Mouse (Mus musculus) kidney, postnatal 0 days (tissue): Measurements from ENCODE around the gene Aph1a. TPM values are rescaled to one million over a fixed set of nuclear protein-coding genes. Genes with fewer than 3 reads are reported as not detected.
"Not testable (repeated sequence)": the region's sequence is repeated elsewhere in the genome, so short reads cannot be mapped to it uniquely, and the experiment has no call there.

Experiments
- ATAC-seq: fragments of 200-750 bp; cut with Nextera tagmentation; replicated peaks from 2 replicates; pipeline ENCODE4 v1.8.0; 2017; ENCODE audit warnings: low read depth, moderate number of reproducible peaks, moderate TSS enrichment, moderate library complexity; ENCODE audit not compliant: low FRiP score
- DNase-seq: peaks from one replicate; pipeline ENCODE4 v3.0.0-alpha.2; 2016; ENCODE audit warnings: low spot score
- H3K27ac ChIP-seq: fragments of 300-500 bp; sonication (generic); 2 replicates; pipeline ENCODE4 v1.5.1; 2014; ENCODE audit warnings: mild to moderate bottlenecking
- H3K27me3 ChIP-seq: fragments of 300-500 bp; sonication (generic); 2 replicates; pipeline ENCODE4 v1.6.1; 2014; ENCODE audit warnings: low read length, mixed read lengths; ENCODE audit not compliant: insufficient read depth
- H3K36me3 ChIP-seq: fragments of 300-500 bp; sonication (generic); 2 replicates; pipeline ENCODE4 v1.6.1; 2014; ENCODE audit warnings: low read length, mixed read lengths; ENCODE audit not compliant: insufficient read depth
- H3K4me1 ChIP-seq: fragments of 300-500 bp; sonication (generic); replicated peaks from 2 replicates; pipeline ENCODE4 v1.6.1; 2014; ENCODE audit warnings: antibody characterized with exemption, low read length, mixed read lengths; ENCODE audit not compliant: insufficient read depth
- H3K4me2 ChIP-seq: fragments of 300-500 bp; sonication (generic); 2 replicates; pipeline ENCODE4 v1.6.1; 2014; ENCODE audit warnings: mild to moderate bottlenecking, low read length, moderate library complexity, mixed read lengths
- H3K4me3 ChIP-seq: fragments of 300-500 bp; sonication (generic); replicated peaks from 2 replicates; pipeline ENCODE4 v1.5.1; 2014; ENCODE audit warnings: low read depth, low read length
- H3K9ac ChIP-seq: fragments of 300-500 bp; sonication (generic); 2 replicates; pipeline ENCODE4 v1.6.1; 2014; ENCODE audit warnings: low read depth, low read length
- H3K9me3 ChIP-seq: fragments of 300-500 bp; sonication (generic); replicated peaks from 2 replicates; pipeline ENCODE4 v1.6.1; 2016; ENCODE audit warnings: low read length, inconsistent platforms, mixed read lengths
- CTCF ChIP-seq: IDR thresholded peaks from 2 replicates; pipeline ENCODE4 v1.5.1; 2016; ENCODE audit warnings: antibody characterized with exemption, low read depth, mild to moderate bottlenecking, moderate library complexity
- WGBS: fragments of 180-500 bp; shearing (Covaris S2); extraction: QIAGEN DNeasy Blood & Tissue Kit; methylation state at CpG from one replicate; pipeline ENCODE4 v1.1.7; 2014; 5-methylcytosine and 5-hydroxymethylcytosine counted together
- polyA plus RNA-seq: library from polyadenylated mRNA; unstranded; fragments of >200 nt; fragmentation: Nextera tagmentation; extraction: Ambion mirVana; gene quantifications from 2 replicates; pipeline ENCODE4 v1.2.1, GENCODE M21; 2015

The Aph1a gene
- polyA plus RNA-seq = 48.7 and 55.5 TPM in 2 replicates

GRCm38 (mm10) chr3:95893606-95894316 lies at the start of gene Aph1a:
Aph1a (plus strand) TSS chr3:95893969.
- peak; percentile 96 for ATAC-seq
- WGBS = under 1% methylated on average over 25 of the region's 43 CpGs
- not testable (repeated sequence) for H3K27me3 ChIP-seq, H3K9me3 ChIP-seq, H3K36me3 ChIP-seq
- Histone ChIP-seq H3K4me3 (peak within 1 kb of the TSS; percentile 50), H3K27ac (peak within 1 kb of the TSS; percentile 83), H3K4me1 (peaks cover 22% of the 10 kb centered on the region), H3K4me2 (peak within 1 kb of the TSS; percentile 71), H3K9ac (peak within 1 kb of the TSS; percentile 64)
- peak; percentile 99 for DNase-seq

- Histone ChIP-seq H3K9ac (no peak overlapping the region), H3K36me3 (peaks cover 68% of the 10 kb centered on the region), H3K4me1 (0 out of 2 replicates have a peak, but pooled peaks cover 3% of the 10 kb centered on the region), H3K9me3 (no peaks in the 10 kb centered on the region), H3K4me3 (no peak overlapping the region), H3K27ac (no peak overlapping the region), H3K27me3 (no peaks in the 10 kb centered on the region), H3K4me2 (no peak overlapping the region)
- TF ChIP-seq CTCF = no peak
- 83% methylated on average over 4 of the region's 4 CpGs for WGBS
- DNase-seq (no peak), ATAC-seq (no peak)
Measured at GRCm38 (mm10) chr3:95850611-95851010, 43.2 kb upstream of the Aph1a start.

- no peak overlapping the region for H3K9ac ChIP-seq
Measured at GRCm38 (mm10) chr3:95851317-95851716, 42.5 kb upstream of the Aph1a start.

GRCm38 (mm10) chr3:95855502-95856089 lies 38.2 kb upstream of the Aph1a start, which contains the start of gene Prpf3:
Prpf3 (minus strand) TSS chr3:95855885.
- H3K9me3 ChIP-seq = no peaks in the 10 kb centered on the region
- peak within 1 kb of the TSS; percentile 92 for H3K9ac ChIP-seq
- DNase-seq (peak; percentile 96), ATAC-seq (peak; percentile 97)
- H3K4me2 ChIP-seq = peak within 1 kb of the TSS; percentile 87
- under 1% methylated on average over 56 of the region's 56 CpGs for WGBS
- peak within 1 kb of the TSS; percentile 79 for H3K27ac ChIP-seq
- peak; percentile 21; the same call in 1 of the 2 replicates for TF ChIP-seq CTCF
- H3K27me3 ChIP-seq = no peaks in the 10 kb centered on the region
- peak within 1 kb of the TSS; percentile 91 for H3K4me3 ChIP-seq
- H3K4me1 ChIP-seq = 0 out of 2 replicates have a peak, but pooled peaks cover 3% of the 10 kb centered on the region
- H3K36me3 ChIP-seq = peaks cover 24% of the 10 kb centered on the region

More at GRCm38 (mm10) chr3:95851317-95851716, 42.5 kb upstream of the Aph1a start:
- 97% methylated on average over 8 of the region's 8 CpGs for whole genome bisulfite sequencing
- Histone ChIP-seq H3K36me3 (peaks cover 62% of the 10 kb centered on the region), H3K4me3 (no peak overlapping the region), H3K27ac (no peak overlapping the region), H3K27me3 (no peaks in the 10 kb centered on the region), H3K4me1 (0 out of 2 replicates have a peak, but pooled peaks cover 3% of the 10 kb centered on the region), H3K9me3 (no peaks in the 10 kb centered on the region), H3K4me2 (no peak overlapping the region)
- DNase-seq (no peak), ATAC-seq (no peak)
- no peak for TF ChIP-seq CTCF

- peak overlapping the region; percentile 92 for H3K9ac ChIP-seq
- H3K4me1 ChIP-seq = 0 out of 2 replicates have a peak, but pooled peaks cover 3% of the 10 kb centered on the region
- peak overlapping the region; percentile 91 for H3K4me3 ChIP-seq
- H3K27me3 ChIP-seq = no peaks in the 10 kb centered on the region
- peaks cover 20% of the 10 kb centered on the region for H3K36me3 ChIP-seq
- ATAC-seq = no peak
- no peaks in the 10 kb centered on the region for H3K9me3 ChIP-seq
- H3K27ac ChIP-seq = peak overlapping the region; percentile 57
- DNase-seq = peak; percentile 49
- peak overlapping the region; percentile 87 for H3K4me2 ChIP-seq
- WGBS = 23% methylated on average over 7 of the region's 7 CpGs
- no peak for TF ChIP-seq CTCF
Measured at GRCm38 (mm10) chr3:95856115-95856514, 37.7 kb upstream of the Aph1a start.

- not testable (repeated sequence) for H3K4me2 ChIP-seq, ATAC-seq, H3K27ac ChIP-seq, H3K9me3 ChIP-seq, H3K4me3 ChIP-seq, H3K4me1 ChIP-seq, DNase-seq, H3K27me3 ChIP-seq, H3K9ac ChIP-seq
- peaks cover 12% of the 10 kb centered on the region for H3K36me3 ChIP-seq
- 82% methylated on average over 1 of the region's 1 CpGs for WGBS
Measured at GRCm38 (mm10) chr3:95857050-95857449, 36.7 kb upstream of the Aph1a start.

- H3K36me3 ChIP-seq, H3K27me3 ChIP-seq, DNase-seq, H3K4me1 ChIP-seq, H3K27ac ChIP-seq, H3K9ac ChIP-seq, ATAC-seq, H3K4me3 ChIP-seq, H3K4me2 ChIP-seq, H3K9me3 ChIP-seq: not testable (repeated sequence)
- 71% methylated on average over 3 of the region's 3 CpGs for WGBS
Measured at GRCm38 (mm10) chr3:95858278-95858677, 35.5 kb upstream of the Aph1a start.
